Mouse (Mus musculus) embryo, embryonic 11.5 days (tissue): ENCODE results near the gene Dcun1d3.
A peak's percentile ranks its signal among the peaks of the same experiment; 100 is the strongest.

Experiments used
- DNase-seq: peaks from one replicate; pipeline ENCODE4 v3.0.0-alpha.2; 2012; ENCODE audit warnings: low read depth, low spot score

Gene Dcun1d3

GRCm38 (mm10) chr7:119895639-119896512 is at the start of gene Dcun1d3, which contains the start of gene Lyrm1:
TSS of gene Dcun1d3 (minus strand) at chr7:119896298.
TSS of gene Lyrm1 (plus strand) at chr7:119895861.
- peak; percentile 96 for DNase-seq

DNA sequence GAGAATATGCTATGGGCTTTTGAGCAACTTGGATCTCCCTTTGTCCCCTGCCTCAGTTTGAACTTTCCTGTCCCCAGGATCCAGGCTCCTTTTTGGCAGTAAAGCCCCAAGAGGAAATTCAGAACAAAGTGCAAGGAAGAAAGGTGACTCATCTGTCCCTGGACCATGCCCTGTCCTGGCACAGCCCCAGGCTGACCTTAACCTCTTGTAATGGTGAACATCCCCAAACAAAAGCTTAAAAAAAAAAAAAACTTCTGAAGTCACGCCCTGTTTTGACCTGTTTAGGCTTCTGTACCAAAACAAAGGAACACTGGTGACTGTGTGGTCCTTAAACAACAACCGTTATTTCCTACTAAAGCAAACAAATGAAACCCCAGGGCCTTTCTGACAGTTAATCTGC is 45.5 kb upstream of the Dcun1d3 start:
- DNase-seq, result no peak

DNA sequence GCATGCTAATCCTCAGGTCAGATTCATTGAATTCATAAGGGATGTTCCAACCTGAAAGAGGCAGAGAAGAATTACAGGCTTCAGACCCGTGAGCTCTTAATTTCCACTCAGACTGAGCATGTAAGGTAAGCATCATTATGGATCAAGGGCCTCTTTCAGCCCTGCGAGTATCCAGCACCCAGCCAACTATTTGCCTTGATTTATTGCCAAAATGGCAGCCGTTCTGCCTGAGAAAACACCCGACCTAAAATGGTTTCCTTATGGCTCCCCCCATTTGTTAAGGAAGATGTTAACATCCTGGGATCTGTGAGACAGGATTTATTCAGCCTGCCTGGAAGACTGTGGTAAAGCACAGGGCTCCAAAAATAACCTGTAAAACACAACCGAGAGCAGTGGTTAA is 40.9 kb upstream of the Dcun1d3 start:
- DNase-seq, result no peak

GRCm38 (mm10) chr7:119936321-119936720 is 40.2 kb upstream of the Dcun1d3 start:
- DNase-seq, result no peak

GRCm38 (mm10) chr7:119928783-119929440 is 32.8 kb upstream of the Dcun1d3 start:
- DNase-seq, result no peak

GRCm38 (mm10) chr7:119921054-119921453 is 25.0 kb upstream of the Dcun1d3 start:
- DNase-seq, result no peak

GRCm38 (mm10) chr7:119920457-119920856 is 24.4 kb upstream of the Dcun1d3 start:
- no peak for DNase-seq

DNA sequence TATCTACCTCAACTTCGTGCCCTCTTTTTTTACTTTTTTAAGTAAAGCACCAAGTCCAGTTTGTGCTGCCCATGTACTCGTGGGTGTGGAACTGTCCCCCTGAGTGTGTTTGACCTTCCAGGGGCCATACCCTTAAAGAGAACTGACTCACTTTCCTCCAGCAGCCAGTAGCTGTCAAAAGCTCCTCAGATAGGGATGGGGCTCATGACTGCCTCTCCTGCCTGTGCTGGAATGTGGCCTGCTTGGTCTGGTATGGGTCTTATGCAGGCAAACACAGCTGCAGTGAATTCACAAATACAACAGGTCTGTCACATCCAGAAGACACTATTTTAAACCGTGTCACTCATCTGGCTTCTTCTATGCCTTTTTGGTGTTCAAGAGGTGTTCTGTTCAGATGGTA is 15.6 kb upstream of the Dcun1d3 start:
- DNase-seq, result no peak

- DNase-seq, result no peak
Observed at GRCm38 (mm10) chr7:119906523-119907215, 10.6 kb upstream of the Dcun1d3 start.

GRCm38 (mm10) chr7:119899386-119900057 is 3.4 kb upstream of the Dcun1d3 start:
- DNase-seq, result no peak

DNA sequence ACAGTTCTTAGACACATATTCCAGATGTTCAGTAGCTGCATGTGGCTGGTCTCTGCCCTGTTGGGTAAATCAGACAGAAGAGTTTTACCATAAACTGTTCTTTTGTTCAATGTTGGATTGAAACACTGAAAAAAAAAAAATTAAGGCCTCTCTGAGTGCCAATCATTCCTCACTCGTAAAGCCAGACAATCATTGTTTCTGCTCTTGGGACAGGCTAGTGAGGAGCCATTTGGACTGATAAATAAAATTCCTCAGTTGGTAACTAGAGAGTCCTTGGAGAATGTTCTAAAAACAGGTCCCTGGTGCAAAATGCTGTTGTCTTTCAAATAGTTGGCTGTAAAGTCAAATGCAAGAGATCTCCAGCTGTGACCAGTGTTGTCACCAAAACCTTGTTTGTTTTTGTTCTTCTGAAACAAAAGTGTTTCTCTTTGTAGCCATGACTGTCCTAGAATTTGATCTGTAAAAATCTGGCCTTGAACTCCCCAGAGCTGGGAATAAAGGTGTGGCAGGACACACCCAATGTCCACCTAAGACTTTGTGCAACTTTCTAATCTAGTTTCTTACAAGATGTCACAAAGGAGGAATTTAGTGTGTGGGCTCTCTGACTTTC is 2.3 kb upstream of the Dcun1d3 start:
- no peak for DNase-seq

- DNase-seq, result no peak
Observed at GRCm38 (mm10) chr7:119897521-119898109, 1.5 kb upstream of the Dcun1d3 start.

DNA sequence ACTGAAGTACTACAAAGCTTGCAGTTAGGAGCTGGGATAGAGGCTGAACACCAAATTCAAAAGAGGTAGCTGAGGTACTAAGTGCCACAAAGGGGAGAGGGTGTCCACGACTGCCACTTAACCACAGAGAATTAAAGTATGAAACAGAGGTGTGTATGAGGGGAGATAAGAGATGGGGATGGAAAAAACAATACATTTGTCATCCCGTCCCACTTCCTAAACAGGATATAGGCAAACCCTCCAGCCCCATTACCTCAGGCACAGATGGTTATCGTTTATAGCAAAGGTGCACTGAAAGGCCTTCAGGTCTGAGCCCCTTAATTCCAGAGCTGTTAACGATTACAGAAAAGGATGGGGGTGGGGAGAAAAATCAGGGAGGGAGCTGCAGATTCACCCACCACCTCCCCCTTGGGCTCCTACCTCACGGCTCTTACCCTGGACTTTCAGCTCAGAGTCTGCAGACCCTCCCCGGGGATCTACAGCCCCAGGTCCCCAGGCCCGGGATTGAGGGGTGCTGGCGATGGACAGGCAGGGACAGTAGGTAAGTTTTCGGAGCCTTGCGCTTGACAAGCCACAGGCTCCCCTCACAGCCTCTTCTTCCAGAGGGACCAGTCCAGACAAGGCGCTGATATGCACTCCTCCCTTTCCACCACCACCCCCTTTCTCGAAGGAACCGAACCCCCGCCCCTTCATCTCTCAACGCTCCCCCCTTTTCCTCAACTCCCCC is 1.1 kb downstream of the Dcun1d3 start:
- peak; percentile 11 for DNase-seq

DNA sequence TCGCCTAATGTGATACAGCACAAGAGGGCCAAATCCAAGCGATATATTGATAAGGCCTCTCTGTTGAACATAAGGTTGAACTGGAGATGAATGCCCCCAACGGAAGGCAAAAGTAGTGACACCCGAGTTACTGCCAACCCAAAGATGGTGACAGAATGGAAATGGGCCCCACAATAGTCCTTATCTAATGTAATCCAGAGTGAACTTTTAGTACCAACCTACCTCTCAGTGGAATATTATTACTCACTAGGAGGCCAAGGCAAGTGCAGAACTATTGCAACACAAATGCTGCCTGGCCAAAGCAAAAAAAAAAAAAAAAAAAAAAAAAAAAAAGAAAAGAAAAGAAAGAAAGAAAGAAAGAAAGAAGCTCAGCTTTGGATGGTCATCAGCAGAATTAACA is 3.4 kb downstream of the Dcun1d3 start:
- no peak for DNase-seq

DNA sequence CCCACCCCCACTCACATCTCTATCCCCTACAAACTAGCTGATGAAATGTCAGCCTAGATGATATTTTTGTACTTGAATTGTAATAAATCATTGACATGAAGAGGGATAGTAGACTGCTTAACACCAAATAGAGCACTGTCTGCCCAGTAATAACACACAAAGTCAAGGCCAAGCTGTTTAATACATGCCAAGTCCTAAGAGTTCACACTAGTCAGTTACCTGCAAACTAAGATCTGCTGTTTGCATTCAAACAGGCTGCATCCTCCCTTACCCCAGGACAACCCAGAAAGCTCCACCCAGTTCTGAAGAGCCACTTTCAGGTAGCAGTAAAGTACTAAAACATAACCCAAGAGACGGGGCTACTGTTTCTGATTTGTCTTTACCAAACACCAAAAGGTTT is 3.9 kb downstream of the Dcun1d3 start:
- no peak for DNase-seq

GRCm38 (mm10) chr7:119887887-119888286 is 8.2 kb downstream of the Dcun1d3 start:
- DNase-seq, result no peak

DNA sequence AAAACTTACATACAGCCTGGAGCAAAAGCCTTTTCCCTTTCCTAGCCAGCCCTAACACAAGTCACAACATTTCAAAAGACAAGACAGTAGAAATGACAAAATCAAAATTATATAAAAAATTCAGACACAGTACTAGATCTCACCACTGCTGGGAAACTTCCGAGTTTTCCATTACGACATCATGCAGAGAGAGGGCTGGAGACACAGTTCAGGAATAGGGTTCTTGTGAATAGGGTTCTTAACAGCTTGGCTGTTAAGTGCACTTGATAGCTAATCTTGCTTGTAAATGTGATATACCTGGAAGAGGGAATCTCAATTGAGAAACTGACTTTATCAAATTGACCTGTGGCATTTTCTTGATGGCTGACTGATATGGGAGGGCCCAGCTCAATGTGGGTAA is 14.9 kb downstream of the Dcun1d3 start:
- DNase-seq, result no peak

DNA sequence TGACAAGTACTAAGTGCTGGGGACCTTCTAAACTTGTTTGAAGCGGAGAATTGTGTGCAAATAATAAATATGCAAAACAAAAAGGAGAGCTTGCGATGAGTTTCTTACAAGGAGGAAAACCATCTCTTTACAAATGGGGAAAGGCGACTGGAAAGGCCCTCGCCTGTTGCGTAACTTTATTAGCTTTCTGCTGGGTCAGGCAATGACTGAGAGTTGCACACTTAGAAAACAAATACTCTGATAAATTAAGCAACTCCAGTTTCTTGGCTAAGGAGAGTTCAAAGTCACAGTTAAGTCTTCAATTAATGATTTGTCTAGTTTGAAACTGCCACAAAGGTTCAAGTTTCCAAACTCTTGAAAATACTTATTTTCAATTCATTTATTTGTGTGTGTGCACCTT is 15.8 kb downstream of the Dcun1d3 start:
- no peak for DNase-seq

DNA sequence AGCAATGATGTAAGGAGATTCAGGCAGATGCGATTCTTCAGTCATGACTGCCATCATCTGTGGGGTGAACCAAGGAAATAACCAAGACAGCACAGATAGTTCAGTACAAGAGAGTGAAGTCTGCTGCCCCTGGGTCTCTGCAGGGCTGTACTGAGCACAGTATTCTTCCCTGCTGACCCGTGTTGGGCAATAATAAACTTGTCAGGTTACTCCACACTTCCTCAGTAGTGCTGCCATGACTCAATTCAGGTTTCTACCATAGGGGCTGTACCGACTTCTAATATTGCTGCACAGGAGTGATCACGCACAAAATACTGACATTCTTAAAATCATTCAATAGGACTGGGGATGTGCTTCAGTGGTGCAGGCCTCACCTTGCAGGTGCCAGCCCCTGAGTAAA is 16.9 kb downstream of the Dcun1d3 start:
- no peak for DNase-seq

DNA sequence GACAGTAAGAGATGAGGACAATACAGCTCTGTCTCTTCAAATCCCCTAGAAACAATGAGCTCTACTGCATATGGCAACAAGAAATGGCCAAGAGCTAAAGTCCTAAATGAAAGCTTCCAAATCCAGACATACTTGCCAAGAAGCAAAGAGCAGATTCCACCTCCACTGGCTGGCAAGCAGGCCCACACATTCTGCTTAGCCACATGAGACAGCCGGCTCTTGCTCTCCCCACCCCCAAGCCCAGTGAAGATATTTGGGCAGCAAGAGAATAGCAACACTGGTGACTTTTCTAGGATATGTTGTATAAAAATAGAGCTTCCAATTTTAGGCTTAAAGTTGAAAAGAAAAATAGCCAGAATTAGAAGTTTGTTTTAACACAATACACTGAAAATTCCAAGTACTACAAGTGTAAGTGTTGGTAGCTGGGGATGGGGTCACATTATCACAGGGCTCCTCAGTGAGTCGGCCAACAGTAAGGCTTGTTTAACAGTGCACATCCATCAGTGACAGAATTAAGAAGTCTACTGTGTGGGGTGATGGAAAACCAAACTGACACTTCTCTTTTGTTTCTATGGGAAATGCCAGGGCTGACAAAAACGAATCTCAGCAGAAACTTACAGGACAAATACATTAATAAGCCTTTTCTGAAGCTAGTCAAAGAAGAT is 20.2 kb downstream of the Dcun1d3 start:
- no peak for DNase-seq
